Mouse (Mus musculus): ENCODE data around the gene Cdr1.

GRCm38 (mm10) chrX:61145416-61145815 lies 39.9 kb downstream of the Cdr1 start:
- TF ChIP-seq GATA1 (IDR thresholded peaks at IDR 0.05; ENCODE audit: borderline replicate concordance, low read length) (no peak), FLI1 (IDR thresholded peaks at IDR 0.05; ENCODE audit: low read length) (no peak)
